Mouse (Mus musculus) liver, adult (tissue): ENCODE measurements around the gene Mdm4.

Experiments
- GATA4 ChIP-seq: IDR thresholded peaks from 2 replicates; pipeline ENCODE4 v1.6.1; 2014; ENCODE audit warnings: mild to moderate bottlenecking, low read length; ENCODE audit not compliant: insufficient replicate concordance

Gene Mdm4

DNA sequence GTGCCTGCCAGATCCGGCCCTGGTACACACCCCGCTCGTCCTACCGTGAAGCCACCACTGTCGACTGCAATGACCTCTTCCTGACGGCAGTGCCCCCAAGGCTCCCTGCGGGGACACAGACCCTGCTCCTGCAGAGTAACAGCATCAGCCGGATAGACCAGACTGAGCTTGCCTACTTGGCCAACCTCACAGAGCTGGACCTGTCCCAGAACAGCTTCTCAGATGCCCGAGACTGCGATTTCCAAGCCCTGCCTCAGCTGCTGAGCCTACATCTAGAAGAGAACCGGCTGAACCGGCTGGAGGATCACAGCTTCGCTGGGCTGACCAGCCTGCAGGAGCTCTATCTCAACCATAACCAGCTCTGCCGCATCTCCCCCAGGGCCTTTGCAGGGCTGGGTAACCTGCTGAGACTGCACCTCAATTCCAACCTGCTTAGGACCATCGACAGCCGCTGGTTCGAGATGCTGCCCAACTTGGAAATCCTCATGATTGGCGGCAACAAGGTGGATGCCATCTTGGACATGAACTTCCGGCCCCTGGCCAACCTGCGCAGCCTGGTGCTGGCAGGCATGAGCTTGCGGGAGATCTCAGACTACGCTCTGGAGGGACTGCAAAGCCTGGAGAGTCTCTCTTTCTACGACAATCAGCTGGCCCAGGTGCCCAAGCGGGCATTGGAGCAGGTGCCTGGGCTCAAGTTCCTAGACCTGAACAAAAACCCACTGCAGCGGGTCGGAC lies 92.9 kb downstream of the Mdm4 start:
- TF ChIP-seq GATA4, result no peak

DNA sequence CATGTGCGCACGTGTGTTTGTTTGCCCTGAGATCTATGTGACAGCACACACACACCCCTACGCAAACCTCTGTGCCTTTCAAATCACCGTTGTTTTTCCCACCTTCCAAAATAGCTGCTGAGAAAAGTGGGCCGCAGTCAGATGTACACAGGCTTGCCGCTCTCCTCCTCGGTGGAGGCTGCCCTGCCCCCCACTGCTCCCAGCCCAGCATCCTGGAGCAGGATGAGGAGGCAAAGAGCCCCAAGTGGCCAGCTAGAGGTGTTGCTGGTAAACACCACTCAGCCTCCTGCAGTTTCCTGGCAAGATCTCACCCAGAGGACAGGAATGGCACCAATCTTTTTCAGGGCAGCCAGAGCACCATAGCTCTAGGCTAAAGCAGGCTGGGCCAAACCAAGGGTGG lies 95.5 kb downstream of the Mdm4 start:
- no peak for TF ChIP-seq GATA4

- no peak for TF ChIP-seq GATA4
Measured at GRCm38 (mm10) chr1:132932421-132932820, 97.9 kb downstream of the Mdm4 start.

DNA sequence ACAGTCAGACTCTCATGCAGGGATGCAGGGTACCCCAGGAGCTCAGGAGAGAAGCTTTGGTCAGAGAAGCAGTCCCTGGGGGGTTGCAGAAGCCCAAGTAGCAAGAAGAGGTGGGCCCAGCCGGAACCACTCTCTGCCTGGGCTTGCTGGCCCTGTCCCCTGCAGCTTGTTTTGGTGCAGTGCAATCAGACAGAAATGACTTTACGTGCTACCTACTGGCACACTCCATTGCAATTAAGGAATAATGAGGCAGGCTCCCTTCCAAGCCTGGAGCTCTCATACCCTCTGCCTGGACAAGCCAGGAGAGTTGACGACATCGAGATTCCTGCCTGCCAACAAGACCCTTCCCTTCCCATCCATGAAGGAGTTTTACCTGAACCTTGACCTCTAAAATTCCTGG lies 100.1 kb downstream of the Mdm4 start:
- no peak for TF ChIP-seq GATA4

DNA sequence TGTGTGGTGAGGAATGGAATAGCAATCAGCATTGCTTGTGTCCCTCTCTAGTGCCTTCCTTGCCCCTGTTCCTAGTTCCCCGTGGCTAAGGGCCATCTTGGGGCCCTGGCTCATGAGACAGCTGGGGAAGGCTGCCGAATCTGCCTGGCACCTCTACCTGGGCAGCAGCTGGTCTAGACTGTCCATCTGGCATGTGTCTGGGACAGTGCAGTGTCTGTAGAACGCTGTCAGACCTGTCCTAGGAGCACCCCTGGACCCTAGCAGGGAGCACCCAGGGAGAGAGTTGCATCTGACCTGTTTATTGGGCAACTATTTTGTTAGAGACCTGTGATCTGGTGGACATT lies 101.5 kb downstream of the Mdm4 start:
- TF ChIP-seq GATA4, result no peak

DNA sequence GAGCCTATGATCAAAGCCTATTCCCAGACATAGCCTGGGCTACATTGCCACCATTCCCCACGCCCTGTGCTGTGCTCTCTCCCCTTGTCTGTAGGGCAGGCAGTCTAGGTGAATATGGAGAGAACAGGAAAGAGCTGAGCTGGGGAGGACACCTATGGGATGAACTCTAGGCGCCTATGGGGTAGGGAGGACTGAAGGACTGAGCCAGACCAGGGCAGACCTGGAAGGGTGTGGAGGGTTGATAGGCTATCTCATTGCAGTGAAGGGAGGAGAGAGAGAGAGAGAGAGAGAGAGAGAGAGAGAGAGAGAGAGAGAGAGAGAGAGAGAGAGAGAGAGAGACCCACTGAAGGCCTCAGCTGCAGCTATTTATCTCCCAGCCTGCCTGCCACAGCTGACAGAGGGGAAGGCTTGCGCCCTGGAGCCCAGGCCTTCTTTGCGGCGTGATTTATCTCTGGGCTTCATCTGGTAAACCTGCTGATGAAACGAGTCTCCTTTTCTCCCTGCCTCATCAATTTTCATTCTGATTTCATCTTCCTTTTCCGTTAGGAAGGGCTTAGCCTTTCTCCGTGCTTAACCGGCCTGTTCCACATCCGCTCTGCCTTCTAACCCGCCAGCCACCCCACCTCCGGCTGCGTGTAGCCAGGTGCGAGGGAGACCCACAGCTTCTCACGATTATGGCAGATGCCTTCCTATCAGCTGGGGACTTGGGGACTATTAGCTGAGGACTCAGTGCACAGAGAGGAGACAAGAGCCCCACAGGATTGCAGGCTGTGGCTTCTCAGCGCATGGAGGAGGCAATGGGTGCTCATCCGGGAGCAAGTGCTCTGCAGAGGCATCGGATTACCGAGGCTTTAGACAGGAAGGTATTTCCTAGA lies 102.1 kb downstream of the Mdm4 start:
- TF ChIP-seq GATA4, result no peak

GRCm38 (mm10) chr1:132925270-132925669 lies 105.1 kb downstream of the Mdm4 start:
- TF ChIP-seq GATA4, result no peak

DNA sequence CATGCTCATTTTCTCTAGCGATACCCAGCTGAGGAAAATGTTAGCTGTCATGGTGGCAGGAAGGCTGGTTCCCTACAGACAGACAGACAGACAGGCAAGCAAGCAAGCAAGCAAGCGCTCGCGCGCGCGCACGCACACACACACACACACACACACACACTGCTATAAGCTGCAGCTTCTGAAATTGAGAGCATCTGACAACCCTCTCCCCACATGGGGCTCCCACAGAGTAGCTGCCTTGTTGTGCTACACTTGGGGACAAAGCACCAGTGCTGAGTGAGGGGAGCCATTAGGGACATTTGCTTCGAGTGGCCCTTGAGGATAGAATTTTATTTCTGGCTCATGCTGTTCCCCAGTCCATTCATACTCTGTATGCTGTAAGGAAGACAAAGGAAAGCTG lies 108.1 kb downstream of the Mdm4 start:
- no peak for TF ChIP-seq GATA4

DNA sequence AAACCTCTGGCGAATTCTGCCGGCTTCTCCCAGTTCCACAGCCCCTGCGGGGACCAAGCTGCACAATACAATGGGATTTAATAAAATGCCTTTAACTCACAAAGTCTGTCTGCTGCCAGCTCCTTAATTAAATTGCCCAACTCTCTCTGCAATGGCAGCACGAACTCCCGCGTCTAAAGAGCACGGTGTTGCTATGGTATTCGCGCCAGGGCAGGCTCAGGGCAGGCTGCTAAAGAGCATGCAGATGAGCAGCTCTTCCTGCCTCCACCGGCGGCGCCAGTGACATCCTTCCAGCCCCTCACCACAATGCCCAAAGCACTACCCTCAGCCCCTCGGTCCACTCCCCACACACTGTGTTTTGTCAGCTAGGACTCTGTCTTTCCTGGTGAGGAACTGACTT lies 109.3 kb downstream of the Mdm4 start:
- TF ChIP-seq GATA4, result no peak

DNA sequence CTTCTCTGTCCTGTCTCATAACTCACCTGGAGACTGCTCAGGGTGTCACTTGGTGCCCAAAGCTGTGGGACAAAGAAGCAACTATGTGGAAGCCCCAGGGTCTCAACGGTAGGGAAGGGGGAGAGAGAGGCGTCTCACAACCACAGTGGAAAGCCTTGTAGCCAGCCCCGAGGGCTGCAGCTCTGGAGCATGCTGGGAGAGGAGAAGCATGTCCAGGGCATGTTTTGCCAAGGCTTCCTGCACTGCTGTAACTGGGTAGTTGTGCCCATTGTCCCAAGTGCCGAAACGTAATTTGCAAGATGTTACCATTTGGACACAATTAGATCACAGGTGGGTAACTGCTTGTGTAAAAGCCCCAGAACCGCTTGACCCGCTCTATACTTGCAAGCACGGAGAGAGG lies 111.1 kb downstream of the Mdm4 start:
- TF ChIP-seq GATA4, result no peak

DNA sequence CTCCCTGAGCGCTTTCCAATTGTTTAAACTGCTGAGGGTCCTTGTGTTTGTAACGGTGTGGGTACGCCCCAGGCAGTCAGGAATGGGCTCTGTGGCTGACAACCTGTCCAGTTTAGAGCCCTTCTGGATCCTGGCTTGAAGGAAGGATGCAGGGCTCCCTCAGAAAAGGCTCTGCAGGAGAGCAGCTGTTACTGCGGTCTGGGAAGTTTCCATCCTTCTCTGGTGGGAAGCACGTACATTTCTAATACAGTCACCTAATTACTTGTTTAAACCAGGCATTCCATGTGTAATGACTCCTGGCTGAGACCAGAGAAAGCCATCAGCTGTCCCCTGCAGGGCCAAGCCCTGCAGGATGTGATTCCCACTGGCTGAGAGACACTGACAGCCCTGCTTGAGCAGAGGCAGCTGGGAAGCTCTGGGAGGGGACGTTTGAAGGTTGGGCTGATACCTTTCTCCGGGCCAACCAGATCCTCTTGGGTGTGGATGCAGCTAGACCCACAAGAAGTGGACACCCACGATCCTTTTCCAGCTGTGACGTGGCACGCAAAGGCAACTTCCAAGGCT lies 112.2 kb downstream of the Mdm4 start:
- TF ChIP-seq GATA4, result no peak

DNA sequence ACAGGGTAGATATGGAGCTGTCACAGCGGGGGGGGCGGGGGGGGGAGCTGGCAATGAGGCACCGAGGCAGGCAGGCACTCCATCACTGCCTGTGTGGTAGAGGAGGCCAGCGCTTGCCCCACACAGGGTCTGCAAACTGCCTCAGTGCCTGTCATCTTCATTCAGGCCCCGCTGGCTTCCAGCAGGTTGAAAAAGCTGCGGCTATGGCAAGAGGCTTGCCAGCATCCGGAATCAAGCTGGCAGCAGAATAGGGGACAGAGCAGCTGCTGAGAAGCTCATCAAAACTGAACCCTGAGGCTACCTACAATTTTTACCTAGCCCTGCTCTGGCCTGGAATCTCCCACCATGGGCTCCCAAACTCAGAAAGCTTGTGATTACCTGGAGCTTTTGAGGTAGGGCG lies 112.8 kb downstream of the Mdm4 start:
- TF ChIP-seq GATA4, result no peak

DNA sequence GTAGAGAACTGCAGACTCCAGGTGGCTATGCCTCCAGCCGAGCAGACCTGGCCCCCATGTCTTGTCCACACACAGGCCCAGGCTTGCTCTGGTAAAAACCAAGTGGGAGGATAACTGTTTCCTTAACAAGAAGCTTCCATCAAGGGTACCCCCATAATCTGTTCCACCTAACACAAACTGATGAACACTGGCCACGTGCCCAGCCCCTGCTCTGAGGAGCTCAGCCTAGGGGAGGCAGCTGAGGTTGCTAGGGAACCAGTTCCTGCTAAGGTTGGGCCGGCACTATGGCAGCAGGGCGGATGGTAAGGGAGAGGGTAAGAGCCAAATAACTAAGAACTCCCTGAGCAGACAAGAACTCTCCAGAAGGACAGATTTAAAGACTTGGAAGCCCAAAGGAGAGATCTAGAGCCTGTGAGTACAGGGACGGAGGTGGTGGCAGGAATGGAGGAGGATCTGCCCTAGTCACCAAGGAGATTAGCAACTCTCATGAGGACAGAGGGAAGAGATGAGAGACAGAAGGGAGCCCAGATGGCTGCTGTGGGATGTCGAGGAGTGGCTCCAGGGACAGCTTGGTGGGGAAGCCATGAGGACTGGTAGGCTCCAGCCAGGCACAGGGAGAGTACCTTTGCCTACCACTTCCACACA lies 114.4 kb downstream of the Mdm4 start:
- TF ChIP-seq GATA4, result no peak

- no peak for TF ChIP-seq GATA4
Measured at GRCm38 (mm10) chr1:132910414-132911041, 119.8 kb downstream of the Mdm4 start.

GRCm38 (mm10) chr1:132909951-132910350 lies 120.4 kb downstream of the Mdm4 start:
- TF ChIP-seq GATA4, result no peak
